Mouse (Mus musculus) splenic B cell, adult 2 months (primary cell): ENCODE measurements at regions not wholly inside any gene's neighbourhood (a gene's known extent, or its start where the extent isn't known, plus 50 kb on each side); places are given as distances from the start of the nearest gene placed in this dataset.

Experiments
- DNase-seq: peaks from one replicate; pipeline ENCODE4 v3.0.0-alpha.2; 2011; ENCODE audit warnings: low read depth, low spot score
- H3K27me3 ChIP-seq: 2 replicates; pipeline ENCODE4 v1.6.1; 2012; ENCODE audit warnings: mild to moderate bottlenecking, low read length, moderate library complexity, mixed read lengths; ENCODE audit not compliant: control insufficient read depth, poor library complexity, insufficient read depth, severe bottlenecking
- H3K36me3 ChIP-seq: 2 replicates; pipeline ENCODE4 v1.6.1; 2012; ENCODE audit warnings: mild to moderate bottlenecking, low read length, moderate library complexity, mixed read lengths; ENCODE audit not compliant: control insufficient read depth, poor library complexity, insufficient read depth, severe bottlenecking

- no peak for DNase-seq
- no peaks in the 10 kb centered on the region for H3K36me3 ChIP-seq
- H3K27me3 ChIP-seq, result no peaks in the 10 kb centered on the region
Measured at GRCm38 (mm10) chr4:55707916-55708315, 175.7 kb upstream of the Klf4 start.

- H3K27me3 ChIP-seq, result no peaks in the 10 kb centered on the region
- H3K36me3 ChIP-seq, result no peaks in the 10 kb centered on the region
- no peak for DNase-seq
Measured at GRCm38 (mm10) chr4:55704921-55705320, 172.7 kb upstream of the Klf4 start.

- Histone ChIP-seq H3K36me3 (no peaks in the 10 kb centered on the region), H3K27me3 (no peaks in the 10 kb centered on the region)
- no peak for DNase-seq
Measured at GRCm38 (mm10) chr4:55703346-55703916, 171.2 kb upstream of the Klf4 start.

DNA sequence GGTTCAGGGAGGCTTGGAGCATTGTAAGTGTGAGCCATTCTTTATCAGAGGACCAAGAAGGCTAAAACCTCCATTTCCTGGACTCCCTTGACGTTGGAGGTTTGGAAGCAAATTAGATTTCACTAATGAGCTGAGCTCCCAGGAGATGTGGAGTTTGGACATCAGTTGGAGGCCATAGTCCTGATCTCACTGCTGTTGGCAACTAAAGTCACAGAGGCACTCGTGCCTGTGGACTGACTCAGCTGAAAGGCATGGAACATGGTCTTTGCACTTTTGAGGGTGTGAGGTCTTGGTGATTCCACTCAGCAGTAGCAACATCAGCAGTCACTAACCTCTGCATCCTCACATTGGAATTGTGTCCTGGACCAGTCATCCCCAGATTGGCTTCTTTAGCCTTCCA lies 169.1 kb upstream of the Klf4 start:
- no peak for DNase-seq
- H3K27me3 ChIP-seq, result no peaks in the 10 kb centered on the region
- no peaks in the 10 kb centered on the region for H3K36me3 ChIP-seq

DNA sequence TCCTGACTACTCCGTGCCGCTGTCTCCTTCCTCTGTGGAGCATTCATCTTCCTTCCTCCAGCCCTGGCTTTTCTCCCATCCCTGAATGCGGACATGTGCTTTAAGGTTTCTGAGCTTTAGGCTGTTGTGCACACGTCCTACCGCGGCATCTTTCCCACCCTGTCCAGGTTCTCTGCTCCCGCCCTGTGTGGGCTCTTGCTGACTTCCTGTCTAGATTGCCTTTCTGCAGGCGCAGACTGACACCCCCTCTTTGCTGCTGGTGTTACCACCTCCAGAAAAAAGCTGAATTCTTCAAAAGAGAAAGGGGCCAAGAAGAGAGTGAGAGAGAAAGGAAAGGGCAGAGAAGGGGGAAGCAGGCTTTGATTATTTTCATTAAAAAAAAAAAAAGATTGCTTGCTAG lies 167.7 kb upstream of the Klf4 start:
- DNase-seq, result no peak
- no peaks in the 10 kb centered on the region for H3K27me3 ChIP-seq
- no peaks in the 10 kb centered on the region for H3K36me3 ChIP-seq

DNA sequence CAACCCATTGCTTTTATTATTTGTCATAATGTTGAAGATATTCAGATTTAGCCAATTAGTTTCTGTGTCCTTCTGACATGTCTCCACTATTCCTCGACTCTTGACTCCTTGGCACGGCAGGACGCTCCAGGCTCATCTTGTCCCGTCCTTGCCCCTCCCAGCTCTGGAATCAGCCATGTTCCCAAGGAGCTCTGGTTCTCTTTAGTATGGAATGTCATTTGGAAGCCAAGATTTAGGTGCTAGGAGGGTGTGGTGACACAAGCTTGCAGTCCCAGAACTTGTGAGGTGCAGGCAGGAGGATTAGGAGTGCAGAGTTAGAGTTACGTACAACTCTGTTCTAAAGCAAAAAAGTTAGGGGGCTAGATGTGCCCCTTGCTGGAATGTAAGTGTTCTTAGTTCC lies 166.9 kb upstream of the Klf4 start:
- H3K36me3 ChIP-seq, result no peaks in the 10 kb centered on the region

DNA sequence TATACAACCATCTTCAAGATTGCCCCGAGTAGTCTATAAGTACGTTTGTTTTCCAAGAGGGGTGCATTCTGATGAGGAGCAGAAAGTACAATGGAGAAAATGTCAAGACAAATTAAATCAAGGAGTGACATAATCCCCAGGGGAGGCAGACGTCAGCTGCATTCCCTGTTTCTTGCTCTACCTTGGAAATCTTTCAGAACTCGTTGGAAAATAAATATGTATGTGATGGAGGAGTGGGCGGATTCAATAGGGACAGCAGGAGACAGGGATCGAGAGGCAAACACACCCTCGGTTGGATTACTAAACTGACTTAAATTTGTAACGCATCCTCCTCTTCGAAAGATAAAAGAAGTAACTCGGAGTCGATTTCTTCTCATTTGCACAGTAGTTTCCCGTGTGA lies 164.8 kb upstream of the Klf4 start:
- DNase-seq, result no peak
- Histone ChIP-seq H3K36me3 (no peaks in the 10 kb centered on the region), H3K27me3 (no peaks in the 10 kb centered on the region)

More for the DNA sequence above, 166.9 kb upstream of the Klf4 start:
- no peaks in the 10 kb centered on the region for H3K27me3 ChIP-seq
- no peak for DNase-seq

- Histone ChIP-seq H3K36me3 (no peaks in the 10 kb centered on the region), H3K27me3 (no peaks in the 10 kb centered on the region)
- no peak for DNase-seq
Measured at GRCm38 (mm10) chr4:55696428-55696827, 164.2 kb upstream of the Klf4 start.

GRCm38 (mm10) chr4:55695246-55695645 lies 163.0 kb upstream of the Klf4 start:
- DNase-seq, result no peak
- H3K36me3 ChIP-seq, result no peaks in the 10 kb centered on the region
- H3K27me3 ChIP-seq, result no peaks in the 10 kb centered on the region

- H3K27me3 ChIP-seq, result no peaks in the 10 kb centered on the region
- DNase-seq, result no peak
- H3K36me3 ChIP-seq, result no peaks in the 10 kb centered on the region
Measured at GRCm38 (mm10) chr4:55689479-55689878, 157.2 kb upstream of the Klf4 start.

- DNase-seq, result no peak
- Histone ChIP-seq H3K27me3 (no peaks in the 10 kb centered on the region), H3K36me3 (no peaks in the 10 kb centered on the region)
Measured at GRCm38 (mm10) chr4:55686771-55687170, 154.5 kb upstream of the Klf4 start.

GRCm38 (mm10) chr4:55672288-55672687 lies 140.0 kb upstream of the Klf4 start:
- H3K27me3 ChIP-seq, result no peaks in the 10 kb centered on the region
- no peak for DNase-seq
- no peaks in the 10 kb centered on the region for H3K36me3 ChIP-seq

- no peaks in the 10 kb centered on the region for H3K27me3 ChIP-seq
- no peak for DNase-seq
- no peaks in the 10 kb centered on the region for H3K36me3 ChIP-seq
Measured at GRCm38 (mm10) chr4:55670258-55670657, 138.0 kb upstream of the Klf4 start.

DNA sequence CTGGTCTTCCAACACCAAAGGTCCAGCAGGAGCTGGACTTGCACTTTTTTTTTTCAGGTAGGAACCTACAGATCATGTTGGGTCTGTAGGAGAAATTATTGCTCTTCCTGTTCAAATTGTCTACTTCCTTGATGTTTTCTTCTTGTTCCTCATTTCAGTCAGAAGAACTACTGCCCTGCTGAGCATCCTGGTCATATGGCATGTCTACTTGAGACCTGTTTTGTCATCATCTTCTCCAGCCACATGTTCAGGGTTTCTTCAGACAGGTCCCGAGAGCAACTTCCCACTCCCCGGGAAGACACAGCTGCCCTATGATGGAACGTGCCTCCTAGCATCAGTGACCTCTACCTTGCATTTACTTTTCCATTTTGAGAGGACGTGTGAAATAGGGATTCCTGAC lies 132.6 kb upstream of the Klf4 start:
- DNase-seq, result peak; percentile 20
- Histone ChIP-seq H3K36me3 (no peaks in the 10 kb centered on the region), H3K27me3 (no peaks in the 10 kb centered on the region)

DNA sequence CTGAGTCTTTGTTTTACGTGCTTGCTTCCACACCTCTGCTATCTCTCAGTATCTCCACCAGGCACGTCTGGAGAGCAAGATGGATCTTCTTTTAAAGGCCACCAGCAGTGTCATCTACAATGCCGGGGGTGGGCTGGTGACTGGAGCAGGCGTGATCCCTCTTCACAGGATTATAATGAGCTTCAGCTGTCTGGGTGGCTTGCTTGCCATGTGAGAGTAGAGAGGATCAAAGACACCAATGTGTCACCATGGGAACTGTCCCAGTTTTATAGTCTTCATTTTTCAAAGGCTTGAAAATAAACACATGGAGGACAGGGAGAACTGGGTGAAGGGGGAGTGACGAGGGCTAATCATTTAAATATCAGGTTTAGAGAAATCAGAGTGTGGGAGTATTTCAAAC lies 131.6 kb upstream of the Klf4 start:
- Histone ChIP-seq H3K27me3 (no peaks in the 10 kb centered on the region), H3K36me3 (no peaks in the 10 kb centered on the region)
- DNase-seq, result no peak

DNA sequence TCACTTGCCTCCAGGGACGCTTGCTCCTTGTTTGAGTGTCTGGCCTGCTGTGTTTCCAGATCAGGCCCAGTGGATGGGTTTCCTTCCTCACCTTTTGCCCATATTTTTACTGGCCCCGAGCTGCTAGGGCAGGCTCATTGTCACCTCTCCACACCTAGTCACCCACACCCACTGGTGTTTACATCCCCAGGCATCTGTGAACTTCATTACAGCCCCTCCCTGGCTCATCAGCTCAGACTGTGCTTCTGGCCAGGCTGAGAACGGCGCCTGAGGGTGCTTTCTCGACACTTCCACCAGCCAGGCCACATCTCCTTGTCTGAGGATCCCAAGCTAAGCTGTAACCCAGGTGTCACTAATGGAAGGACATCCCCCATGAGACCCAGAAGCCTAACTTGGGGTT lies 129.8 kb upstream of the Klf4 start:
- DNase-seq, result no peak
- no peaks in the 10 kb centered on the region for H3K27me3 ChIP-seq
- no peaks in the 10 kb centered on the region for H3K36me3 ChIP-seq
